Mouse (Mus musculus) neural tube, embryonic 11.5 days (tissue): ENCODE results near the gene Atg7. TPM values are rescaled to one million over a fixed set of nuclear protein-coding genes. Genes with fewer than 3 reads are reported as not detected.

Experiments used
- ATAC-seq: fragments of 200-750 bp; cut with Nextera tagmentation; 2 replicates; pipeline ENCODE4 v1.8.0; 2017; ENCODE audit warnings: moderate number of reproducible peaks, mild to moderate bottlenecking, moderate TSS enrichment, moderate library complexity; ENCODE audit not compliant: insufficient read depth, low FRiP score, low TSS enrichment
- DNase-seq: peaks from one replicate; pipeline ENCODE4 v3.0.0-alpha.2; 2015; ENCODE audit warnings: low spot score
- H3K27ac ChIP-seq: fragments of 300-500 bp; sonication (generic); 2 replicates; pipeline ENCODE4 v1.5.1; 2014; ENCODE audit warnings: low read depth, mild to moderate bottlenecking, low read length
- H3K27me3 ChIP-seq: fragments of 300-500 bp; sonication (generic); 2 replicates; pipeline ENCODE4 v1.6.1; 2014; ENCODE audit warnings: mild to moderate bottlenecking, low read length, mixed read lengths; ENCODE audit not compliant: control insufficient read depth, insufficient read depth
- H3K36me3 ChIP-seq: fragments of 300-500 bp; sonication (generic); 2 replicates; pipeline ENCODE4 v1.6.1; 2014; ENCODE audit warnings: mild to moderate bottlenecking, low read length, moderate library complexity, mixed read lengths; ENCODE audit not compliant: control insufficient read depth, insufficient read depth
- H3K4me1 ChIP-seq: fragments of 300-500 bp; sonication (generic); 2 replicates; pipeline ENCODE4 v1.6.1; 2014; ENCODE audit warnings: low read length, mixed read lengths; ENCODE audit not compliant: control insufficient read depth, insufficient read depth
- H3K4me2 ChIP-seq: fragments of 300-500 bp; sonication (generic); 2 replicates; pipeline ENCODE4 v1.6.1; 2014; ENCODE audit warnings: low read depth, mild to moderate bottlenecking, moderate library complexity
- H3K4me3 ChIP-seq: fragments of 300-500 bp; sonication (generic); 2 replicates; pipeline ENCODE4 v1.5.1; 2014; ENCODE audit warnings: low read depth, low read length
- H3K9ac ChIP-seq: fragments of 300-500 bp; sonication (generic); 2 replicates; pipeline ENCODE4 v1.6.1; 2014; ENCODE audit warnings: mild to moderate bottlenecking, low read length
- H3K9me3 ChIP-seq: fragments of 300-500 bp; sonication (generic); 2 replicates; pipeline ENCODE4 v1.6.1; 2016; ENCODE audit warnings: low read length; ENCODE audit not compliant: control insufficient read depth
- WGBS: fragments of 180-500 bp; shearing (Covaris S2); extraction: QIAGEN DNeasy Blood & Tissue Kit; methylation state at CpG from one replicate; pipeline ENCODE4 v1.1.7; 2014; 5-methylcytosine and 5-hydroxymethylcytosine counted together
- polyA plus RNA-seq: library from polyadenylated mRNA; unstranded; fragments of >200 nt; fragmentation: Nextera tagmentation; extraction: Ambion mirVana; gene quantifications from 2 replicates; pipeline ENCODE4 v1.2.1, GENCODE M21; 2014

The Atg7 gene
- polyA plus RNA-seq, 1 experiment from 2014 or later: 20.7 TPM

DNA sequence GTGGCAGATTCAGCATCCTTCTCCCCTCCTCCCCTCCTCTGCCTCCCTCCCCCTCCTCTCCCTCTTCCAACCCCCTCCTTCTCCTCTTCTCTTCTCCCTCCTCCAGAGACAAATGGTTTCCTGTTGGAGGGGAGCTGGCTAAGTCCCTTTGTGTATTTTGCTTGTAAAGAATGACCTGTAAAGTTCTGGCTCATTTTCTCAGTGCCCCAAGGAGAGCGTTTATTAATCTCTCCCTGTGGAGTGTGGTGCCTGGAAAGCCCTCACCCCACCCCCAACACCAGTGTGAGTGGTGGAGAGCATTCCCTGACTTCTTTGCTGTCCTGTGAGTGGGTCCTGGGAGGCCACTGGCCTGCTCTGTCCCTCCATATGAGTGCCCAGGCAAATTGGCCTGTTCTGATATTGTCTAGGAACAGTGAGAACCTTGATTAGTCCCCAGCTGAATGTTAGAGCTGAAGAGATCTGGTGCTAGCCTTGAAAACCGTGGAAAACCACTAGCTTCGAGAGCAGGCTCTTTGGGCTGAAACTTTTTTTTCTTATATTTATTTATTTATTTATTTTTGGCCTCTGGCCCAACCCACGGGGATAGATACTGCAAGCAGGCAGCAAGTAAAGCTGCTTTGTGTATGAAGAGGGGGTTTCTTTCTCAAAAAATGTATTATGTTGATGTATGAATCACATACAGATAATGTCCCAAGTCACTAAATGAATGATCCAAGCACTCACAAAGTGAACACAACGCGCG lies 72.6 kb downstream of the Atg7 start:
- no peak overlapping the region for H3K4me3 ChIP-seq
- H3K4me1 ChIP-seq: peaks cover 8% of the 10 kb centered on the region; the same call in 1 of the 2 replicates
- H3K4me2 ChIP-seq: no peak overlapping the region
- no peaks in the 10 kb centered on the region for H3K36me3 ChIP-seq
- H3K9ac ChIP-seq: no peak overlapping the region
- H3K9me3 ChIP-seq: no peaks in the 10 kb centered on the region
- no peaks in the 10 kb centered on the region for H3K27me3 ChIP-seq
- WGBS: 69% methylated on average over 7 of the region's 7 CpGs
- ATAC-seq: no peak
- no peak overlapping the region for H3K27ac ChIP-seq
- no peak for DNase-seq

- Histone ChIP-seq H3K4me3 (no peak overlapping the region), H3K36me3 (no peaks in the 10 kb centered on the region), H3K27ac (no peak overlapping the region), H3K27me3 (no peaks in the 10 kb centered on the region), H3K4me1 (peaks cover 8% of the 10 kb centered on the region; the same call in 1 of the 2 replicates), H3K4me2 (no peak overlapping the region), H3K9ac (no peak overlapping the region), H3K9me3 (no peaks in the 10 kb centered on the region)
- ATAC-seq (no peak), DNase-seq (no peak)
- 78% methylated on average over 5 of the region's 5 CpGs for WGBS
Observed at GRCm38 (mm10) chr6:114719100-114719499, 76.2 kb downstream of the Atg7 start.

GRCm38 (mm10) chr6:114719665-114720064 lies 76.8 kb downstream of the Atg7 start:
- DNase-seq (no peak), ATAC-seq (no peak)
- Histone ChIP-seq H3K27ac (no peak overlapping the region), H3K9ac (no peak overlapping the region), H3K4me3 (no peak overlapping the region), H3K9me3 (no peaks in the 10 kb centered on the region), H3K36me3 (no peaks in the 10 kb centered on the region), H3K27me3 (no peaks in the 10 kb centered on the region), H3K4me2 (no peak overlapping the region), H3K4me1 (peaks cover 6% of the 10 kb centered on the region)
- whole genome bisulfite sequencing: 84% methylated on average over 8 of the region's 8 CpGs

GRCm38 (mm10) chr6:114722046-114722445 lies 79.1 kb downstream of the Atg7 start:
- H3K4me1 ChIP-seq: peaks cover 6% of the 10 kb centered on the region
- WGBS: 83% methylated on average over 5 of the region's 5 CpGs
- H3K4me2 ChIP-seq: no peak overlapping the region
- DNase-seq: no peak
- no peaks in the 10 kb centered on the region for H3K9me3 ChIP-seq
- H3K36me3 ChIP-seq: no peaks in the 10 kb centered on the region
- H3K9ac ChIP-seq: no peak overlapping the region
- no peak overlapping the region for H3K27ac ChIP-seq
- H3K4me3 ChIP-seq: no peak overlapping the region
- H3K27me3 ChIP-seq: no peaks in the 10 kb centered on the region
- ATAC-seq: no peak

DNA sequence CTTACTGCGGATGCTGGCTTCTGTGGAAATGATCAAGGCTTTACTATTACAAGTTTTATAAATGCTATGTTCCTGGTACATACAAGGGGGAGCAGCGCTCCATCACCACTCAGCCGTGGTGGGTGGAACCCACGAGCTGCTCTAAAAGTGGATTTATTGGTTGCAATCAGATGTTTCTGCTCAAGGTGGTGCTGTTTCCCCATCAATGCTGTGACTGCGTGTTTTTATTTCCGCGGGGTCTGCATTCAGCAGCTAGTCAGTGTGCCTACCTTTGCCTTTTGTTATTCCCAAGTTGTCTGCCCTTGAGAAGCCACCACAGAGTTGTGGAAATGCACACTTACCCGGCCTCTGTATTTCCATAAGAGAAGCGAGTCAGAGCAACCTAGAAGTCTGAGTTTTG lies 81.0 kb downstream of the Atg7 start:
- no peaks in the 10 kb centered on the region for H3K27me3 ChIP-seq
- WGBS: 27% methylated on average over 9 of the region's 9 CpGs
- no peak for ATAC-seq

GRCm38 (mm10) chr6:114724351-114724750 lies 81.5 kb downstream of the Atg7 start:
- no peaks in the 10 kb centered on the region for H3K9me3 ChIP-seq
- H3K4me2 ChIP-seq: no peak overlapping the region
- no peaks in the 10 kb centered on the region for H3K27me3 ChIP-seq
- no peak overlapping the region for H3K4me3 ChIP-seq
- H3K4me1 ChIP-seq: peaks cover 6% of the 10 kb centered on the region
- no peak for DNase-seq
- 87% methylated on average over 7 of the region's 7 CpGs for WGBS
- no peak overlapping the region for H3K27ac ChIP-seq
- no peak for ATAC-seq
- H3K36me3 ChIP-seq: no peaks in the 10 kb centered on the region
- H3K9ac ChIP-seq: no peak overlapping the region

More for the DNA sequence above, 81.0 kb downstream of the Atg7 start:
- no peak overlapping the region for H3K4me2 ChIP-seq
- DNase-seq: peak; percentile 71
- no peak overlapping the region for H3K27ac ChIP-seq
- no peak overlapping the region for H3K4me3 ChIP-seq
- H3K9ac ChIP-seq: no peak overlapping the region
- no peaks in the 10 kb centered on the region for H3K36me3 ChIP-seq
- peaks cover 6% of the 10 kb centered on the region for H3K4me1 ChIP-seq
- H3K9me3 ChIP-seq: no peaks in the 10 kb centered on the region

DNA sequence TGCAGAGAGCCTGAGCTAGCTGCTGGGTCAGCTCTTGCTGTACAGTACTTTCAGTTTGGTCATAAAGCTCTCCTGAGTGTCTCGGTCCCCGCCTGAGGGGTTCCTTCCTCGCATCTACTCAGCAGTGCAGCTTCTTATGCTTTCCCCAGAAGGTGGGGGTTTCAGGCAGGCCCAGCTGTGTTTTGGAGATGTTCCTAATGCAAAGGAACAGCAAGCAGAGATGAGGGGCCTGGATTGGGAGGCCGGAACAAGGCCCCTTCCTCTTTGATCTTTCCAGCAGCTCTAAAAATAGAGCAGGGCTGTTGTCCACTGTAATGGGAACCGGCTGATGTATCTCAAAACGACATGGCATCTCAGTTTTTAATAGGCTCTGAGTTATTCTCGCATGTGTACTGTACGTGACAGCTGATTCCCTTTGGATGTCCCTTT lies 82.3 kb downstream of the Atg7 start:
- no peaks in the 10 kb centered on the region for H3K36me3 ChIP-seq
- H3K9me3 ChIP-seq: no peaks in the 10 kb centered on the region
- ATAC-seq (no peak), DNase-seq (no peak)
- H3K4me3 ChIP-seq: no peak overlapping the region
- no peak overlapping the region for H3K27ac ChIP-seq
- H3K27me3 ChIP-seq: no peaks in the 10 kb centered on the region
- no peak overlapping the region for H3K4me2 ChIP-seq
- peaks cover 6% of the 10 kb centered on the region for H3K4me1 ChIP-seq
- WGBS: 56% methylated on average over 8 of the region's 8 CpGs
- 0 out of 2 replicates have a peak overlapping the region, but pooled peaks have one; percentile 5 for H3K9ac ChIP-seq

DNA sequence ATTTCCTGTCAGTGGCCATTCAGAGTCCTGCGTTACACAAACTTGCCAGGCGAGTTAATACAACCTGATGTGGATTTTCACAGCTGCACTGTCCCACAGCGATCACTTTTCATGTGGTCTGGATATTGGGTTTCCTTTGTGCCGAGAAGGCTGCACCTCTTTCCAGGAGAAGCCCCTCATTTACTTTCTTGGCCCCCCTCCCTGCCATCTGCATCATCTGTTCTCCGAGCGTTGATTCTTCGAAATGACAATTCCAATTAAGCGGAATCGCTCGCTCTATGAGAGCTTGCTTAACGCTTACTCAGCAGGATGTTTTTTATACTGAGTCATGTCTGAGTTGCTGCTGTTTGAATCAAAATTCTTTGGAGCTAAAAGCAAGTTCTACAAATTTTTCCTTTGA lies 83.8 kb downstream of the Atg7 start:
- Histone ChIP-seq H3K4me3 (no peak overlapping the region), H3K4me2 (no peak overlapping the region), H3K4me1 (peaks cover 6% of the 10 kb centered on the region), H3K9me3 (no peaks in the 10 kb centered on the region), H3K27me3 (no peaks in the 10 kb centered on the region), H3K9ac (no peak overlapping the region), H3K27ac (no peak overlapping the region), H3K36me3 (no peaks in the 10 kb centered on the region)
- DNase-seq (no peak), ATAC-seq (no peak)
- 71% methylated on average over 11 of the region's 11 CpGs for WGBS

DNA sequence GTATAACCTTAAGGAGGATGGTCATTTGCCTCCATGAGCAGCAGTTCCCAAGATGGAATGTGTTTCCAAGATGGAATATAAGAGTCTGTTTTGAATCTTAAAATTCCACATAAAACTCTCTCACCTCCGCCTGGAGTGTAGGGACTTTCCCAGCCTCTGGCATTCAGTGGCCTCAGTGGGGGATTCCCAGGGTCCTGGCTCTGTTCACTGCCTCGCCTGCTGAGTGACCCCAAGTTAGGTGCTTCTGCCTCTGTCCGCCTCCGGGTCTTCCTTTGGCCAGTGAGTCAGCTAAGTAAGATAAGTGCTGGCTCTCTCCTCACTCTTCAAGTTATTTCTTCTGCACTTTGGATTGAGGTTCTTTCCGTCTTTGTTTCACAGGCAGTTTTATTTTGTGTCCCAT lies 90.3 kb downstream of the Atg7 start:
- Histone ChIP-seq H3K4me2 (no peak overlapping the region), H3K9ac (no peak overlapping the region), H3K9me3 (no peaks in the 10 kb centered on the region), H3K36me3 (no peaks in the 10 kb centered on the region), H3K27me3 (no peaks in the 10 kb centered on the region), H3K27ac (no peak overlapping the region), H3K4me3 (no peak overlapping the region), H3K4me1 (no peaks in the 10 kb centered on the region)
- DNase-seq: no peak
- 79% methylated on average over 5 of the region's 5 CpGs for WGBS
- ATAC-seq: no peak
